Mouse (Mus musculus): ENCODE results near the gene Jagn1. TPM values are rescaled to one million over a fixed set of nuclear protein-coding genes. Genes with fewer than 3 reads are reported as not detected.

Gene Jagn1
- polyA plus RNA-seq, 1 experiment, result 75.5 TPM

DNA sequence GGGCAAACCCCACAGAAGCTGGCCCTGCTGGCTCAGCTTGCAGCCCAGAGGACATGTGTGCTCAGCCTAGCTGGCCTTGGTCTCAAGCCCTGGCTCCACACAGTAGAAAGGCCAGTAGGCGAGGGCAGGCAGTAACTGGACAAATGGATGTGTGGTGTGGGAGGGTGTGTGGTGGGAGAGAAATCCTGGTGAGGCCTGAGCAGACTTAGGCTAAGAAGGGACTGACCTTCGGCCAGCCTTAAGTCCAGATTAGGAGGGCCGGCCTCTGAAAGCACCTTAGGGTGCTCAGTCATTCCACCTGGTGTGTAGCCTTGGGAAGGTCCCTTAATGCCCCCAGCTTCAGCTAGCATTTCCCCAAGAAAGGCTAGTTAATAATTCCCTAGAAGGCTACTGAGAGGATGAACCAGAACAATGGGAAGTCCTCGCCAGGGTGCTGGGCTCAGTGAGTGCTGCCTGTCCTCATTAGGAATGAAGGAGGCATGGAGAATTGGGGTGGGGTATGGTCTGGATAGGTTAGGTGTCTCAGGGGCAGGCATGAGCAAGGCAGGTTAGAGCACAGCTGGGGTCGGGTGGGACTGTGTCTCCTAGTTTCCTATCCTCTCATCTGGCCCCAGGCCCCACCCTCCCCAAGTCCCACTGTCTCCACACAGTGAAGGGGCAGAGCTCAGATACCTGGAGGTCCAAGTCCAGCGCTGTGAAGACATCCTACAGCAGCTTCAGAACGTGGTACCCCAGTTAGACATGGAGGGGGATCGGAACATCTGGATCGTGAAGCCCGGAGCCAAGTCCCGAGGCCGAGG is 37.5 kb upstream of the Jagn1 start:
- no peak for DNase-seq
- no peaks in the 10 kb centered on the region for H3K27me3 ChIP-seq (ENCODE audit: control insufficient read depth, insufficient read depth, low read length)
- no peak overlapping the region for H3K27ac ChIP-seq (ENCODE audit: control insufficient read depth, insufficient read depth, low read length)
- no peaks in the 10 kb centered on the region for H3K4me1 ChIP-seq (replicated peaks; ENCODE audit: control insufficient read depth, insufficient read depth, low read length)
- no peak for TF ChIP-seq CTCF (IDR thresholded peaks at IDR 0.05; ENCODE audit: borderline replicate concordance, control insufficient read depth, extremely low read depth, insufficient read depth, low read length, poor library complexity)
- no peak for TF ChIP-seq POLR2A (IDR thresholded peaks at IDR 0.05; ENCODE audit: control insufficient read depth, extremely low read depth, insufficient read depth, low read length, poor library complexity)
- 0 out of 2 replicates have a peak, but pooled peaks cover 6% of the 10 kb centered on the region for H3K36me3 ChIP-seq (ENCODE audit: control insufficient read depth, insufficient read depth, low read length)
- no peak overlapping the region for H3K4me3 ChIP-seq (ENCODE audit: control insufficient read depth, insufficient read depth, low read length)
- WGBS, result 92% methylated on average over 12 of the region's 12 CpGs

DNA sequence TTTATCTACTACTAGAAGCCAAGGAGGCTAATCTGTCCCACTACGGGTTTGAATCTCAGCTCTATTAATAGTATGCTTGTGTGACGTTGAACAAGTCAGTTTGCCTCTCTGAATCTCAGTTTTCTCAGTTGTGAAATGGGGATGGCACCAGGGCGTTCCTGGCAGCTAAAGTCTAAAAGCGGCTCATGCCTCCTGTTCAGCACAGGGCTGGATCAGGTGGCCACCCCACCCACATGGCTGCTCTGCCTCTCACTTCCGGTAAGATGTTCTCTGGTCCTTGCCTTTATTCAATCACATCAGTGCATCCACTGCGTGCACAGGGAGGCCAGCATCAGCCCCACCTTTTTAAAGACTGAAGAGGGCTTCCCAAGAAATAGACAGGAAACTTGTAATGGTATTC is 36.9 kb upstream of the Jagn1 start:
- Histone ChIP-seq H3K4me3 (ENCODE audit: control insufficient read depth, insufficient read depth, low read length) (no peak overlapping the region), H3K4me1 (replicated peaks; ENCODE audit: control insufficient read depth, insufficient read depth, low read length) (no peaks in the 10 kb centered on the region), H3K27me3 (ENCODE audit: control insufficient read depth, insufficient read depth, low read length) (no peaks in the 10 kb centered on the region), H3K27ac (ENCODE audit: control insufficient read depth, insufficient read depth, low read length) (no peak overlapping the region), H3K36me3 (ENCODE audit: control insufficient read depth, insufficient read depth, low read length) (0 out of 2 replicates have a peak, but pooled peaks cover 6% of the 10 kb centered on the region)
- DNase-seq, result no peak
- WGBS, result 95% methylated on average over 6 of the region's 6 CpGs
- no peak for TF ChIP-seq POLR2A (IDR thresholded peaks at IDR 0.05; ENCODE audit: control insufficient read depth, extremely low read depth, insufficient read depth, low read length, poor library complexity)
- no peak for TF ChIP-seq CTCF (IDR thresholded peaks at IDR 0.05; ENCODE audit: borderline replicate concordance, control insufficient read depth, extremely low read depth, insufficient read depth, low read length, poor library complexity)

DNA sequence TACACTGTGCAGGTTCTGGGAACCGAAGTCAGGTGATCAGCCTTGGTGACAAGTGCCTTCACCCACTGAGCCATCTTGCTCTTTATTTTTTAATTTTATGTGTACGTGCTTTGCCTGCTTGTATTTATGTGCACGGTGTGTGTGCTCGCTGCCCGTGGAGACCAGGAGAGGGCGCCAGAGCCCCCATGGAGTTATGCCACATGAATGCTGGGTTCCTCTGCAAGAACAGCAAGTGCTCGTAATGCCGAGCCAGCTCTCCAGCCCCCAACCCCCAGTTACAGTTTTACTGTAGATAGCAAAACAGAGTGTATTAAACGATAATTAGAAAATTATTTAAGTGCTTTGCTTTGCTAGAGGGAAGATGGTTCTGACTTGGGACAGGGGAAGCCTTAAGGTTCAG is 35.7 kb upstream of the Jagn1 start:
- 90% methylated on average over 9 of the region's 9 CpGs for WGBS
- Histone ChIP-seq H3K27ac (ENCODE audit: control insufficient read depth, insufficient read depth, low read length) (no peak overlapping the region), H3K4me1 (replicated peaks; ENCODE audit: control insufficient read depth, insufficient read depth, low read length) (no peaks in the 10 kb centered on the region), H3K4me3 (ENCODE audit: control insufficient read depth, insufficient read depth, low read length) (no peak overlapping the region), H3K36me3 (ENCODE audit: control insufficient read depth, insufficient read depth, low read length) (0 out of 2 replicates have a peak, but pooled peaks cover 4% of the 10 kb centered on the region), H3K27me3 (ENCODE audit: control insufficient read depth, insufficient read depth, low read length) (no peaks in the 10 kb centered on the region)
- peak; percentile 23 for DNase-seq
- TF ChIP-seq CTCF (IDR thresholded peaks at IDR 0.05; ENCODE audit: borderline replicate concordance, control insufficient read depth, extremely low read depth, insufficient read depth, low read length, poor library complexity) (no peak), POLR2A (IDR thresholded peaks at IDR 0.05; ENCODE audit: control insufficient read depth, extremely low read depth, insufficient read depth, low read length, poor library complexity) (no peak)

DNA sequence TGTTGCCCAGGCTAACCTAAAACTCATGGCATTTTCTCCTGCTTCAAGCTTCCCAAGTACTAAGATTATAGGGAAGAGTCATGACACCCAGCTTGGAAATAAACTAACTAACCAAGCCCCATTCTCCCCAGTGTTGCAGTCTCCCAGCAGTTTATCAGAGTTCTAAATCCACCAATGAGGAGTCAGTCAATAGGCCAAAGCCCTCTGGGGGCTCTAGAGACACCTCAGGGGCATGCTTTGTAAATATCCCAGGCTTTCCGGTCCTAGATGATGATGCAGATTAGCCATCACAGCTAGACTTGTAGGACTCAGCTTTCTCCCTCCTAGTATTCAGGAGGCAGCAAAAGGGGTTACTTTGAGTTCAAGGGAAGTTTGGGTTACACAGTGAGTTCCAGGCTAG is 32.4 kb upstream of the Jagn1 start:
- no peaks in the 10 kb centered on the region for H3K4me1 ChIP-seq (replicated peaks; ENCODE audit: control insufficient read depth, insufficient read depth, low read length)
- H3K36me3 ChIP-seq (ENCODE audit: control insufficient read depth, insufficient read depth, low read length), result 0 out of 2 replicates have a peak, but pooled peaks cover 4% of the 10 kb centered on the region
- TF ChIP-seq POLR2A (IDR thresholded peaks at IDR 0.05; ENCODE audit: control insufficient read depth, extremely low read depth, insufficient read depth, low read length, poor library complexity), result no peak
- TF ChIP-seq CTCF (IDR thresholded peaks at IDR 0.05; ENCODE audit: borderline replicate concordance, control insufficient read depth, extremely low read depth, insufficient read depth, low read length, poor library complexity), result no peak
- WGBS, result 95% methylated on average over 1 of the region's 1 CpGs
- no peak for DNase-seq
- H3K27ac ChIP-seq (ENCODE audit: control insufficient read depth, insufficient read depth, low read length), result no peak overlapping the region
- no peaks in the 10 kb centered on the region for H3K27me3 ChIP-seq (ENCODE audit: control insufficient read depth, insufficient read depth, low read length)
- H3K4me3 ChIP-seq (ENCODE audit: control insufficient read depth, insufficient read depth, low read length), result no peak overlapping the region

DNA sequence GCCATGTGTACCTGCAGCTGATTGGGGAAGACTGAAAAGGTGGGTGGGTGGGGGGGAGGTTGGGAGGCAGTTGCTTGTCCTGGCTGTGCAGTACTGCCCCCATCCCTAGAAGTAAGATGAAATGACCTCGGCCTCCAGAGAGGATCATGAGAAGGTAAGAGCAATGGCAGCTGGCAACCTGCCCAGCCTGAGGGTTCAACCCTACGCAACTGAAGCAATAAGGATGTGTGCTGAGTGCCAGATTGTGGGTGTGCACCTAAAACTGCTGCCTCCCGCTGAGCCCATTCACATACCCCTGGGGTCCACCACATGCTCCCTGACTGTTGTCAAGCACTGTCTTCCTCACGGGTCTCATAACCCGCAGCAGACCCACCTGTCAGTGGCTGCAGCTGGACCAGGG is 26.0 kb upstream of the Jagn1 start:
- 93% methylated on average over 5 of the region's 5 CpGs for WGBS
- no peak for TF ChIP-seq POLR2A (IDR thresholded peaks at IDR 0.05; ENCODE audit: control insufficient read depth, extremely low read depth, insufficient read depth, low read length, poor library complexity)
- no peak for TF ChIP-seq CTCF (IDR thresholded peaks at IDR 0.05; ENCODE audit: borderline replicate concordance, control insufficient read depth, extremely low read depth, insufficient read depth, low read length, poor library complexity)
- no peaks in the 10 kb centered on the region for H3K36me3 ChIP-seq (ENCODE audit: control insufficient read depth, insufficient read depth, low read length)
- H3K4me1 ChIP-seq (replicated peaks; ENCODE audit: control insufficient read depth, insufficient read depth, low read length), result peaks cover 12% of the 10 kb centered on the region
- H3K27me3 ChIP-seq (ENCODE audit: control insufficient read depth, insufficient read depth, low read length), result no peaks in the 10 kb centered on the region
- no peak for DNase-seq
- no peak overlapping the region for H3K4me3 ChIP-seq (ENCODE audit: control insufficient read depth, insufficient read depth, low read length)
- H3K27ac ChIP-seq (ENCODE audit: control insufficient read depth, insufficient read depth, low read length), result no peak overlapping the region

DNA sequence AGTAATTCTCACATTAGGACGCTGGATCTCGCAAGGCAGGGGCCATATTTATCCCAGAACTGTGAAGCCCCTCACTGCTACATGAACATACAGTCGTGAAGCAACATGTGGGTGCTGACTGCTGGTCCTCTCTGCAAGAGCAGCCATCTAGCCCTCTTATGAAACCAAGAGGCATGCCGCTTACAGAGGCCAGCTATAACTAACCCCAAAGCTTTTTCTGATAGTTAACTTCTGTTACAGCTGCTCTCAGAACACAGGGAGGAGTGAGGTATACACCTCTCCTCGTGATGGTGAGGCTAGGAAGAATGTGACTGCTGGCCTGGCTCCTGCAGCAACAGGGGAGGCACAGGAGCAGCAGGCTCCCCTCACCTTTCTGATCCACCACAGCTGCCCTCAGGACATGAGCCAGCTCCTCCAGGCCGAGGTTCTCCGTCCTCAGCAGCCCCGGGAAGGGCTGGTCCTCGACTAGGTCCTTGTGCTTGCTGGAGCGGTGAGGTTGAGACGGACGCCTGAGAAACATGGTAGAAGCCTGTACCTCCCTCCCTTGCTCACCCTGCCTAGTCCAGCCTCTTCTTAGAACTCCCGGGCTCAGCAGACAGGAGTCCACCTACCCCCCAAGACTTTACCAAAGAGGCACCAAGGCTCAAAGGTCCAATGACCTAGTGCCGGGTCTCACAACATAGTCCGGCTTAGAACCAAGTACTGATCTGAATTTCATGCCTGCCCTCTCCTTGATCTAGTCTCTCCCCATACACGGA is 23.7 kb upstream of the Jagn1 start:
- DNase-seq, result no peak
- Histone ChIP-seq H3K27me3 (ENCODE audit: control insufficient read depth, insufficient read depth, low read length) (no peaks in the 10 kb centered on the region), H3K36me3 (ENCODE audit: control insufficient read depth, insufficient read depth, low read length) (no peaks in the 10 kb centered on the region), H3K4me3 (ENCODE audit: control insufficient read depth, insufficient read depth, low read length) (peak overlapping the region; percentile 70), H3K4me1 (replicated peaks; ENCODE audit: control insufficient read depth, insufficient read depth, low read length) (peaks cover 12% of the 10 kb centered on the region), H3K27ac (ENCODE audit: control insufficient read depth, insufficient read depth, low read length) (no peak overlapping the region)
- WGBS, result 14% methylated on average over 16 of the region's 16 CpGs
- TF ChIP-seq POLR2A (IDR thresholded peaks at IDR 0.05; ENCODE audit: control insufficient read depth, extremely low read depth, insufficient read depth, low read length, poor library complexity) (no peak), CTCF (IDR thresholded peaks at IDR 0.05; ENCODE audit: borderline replicate concordance, control insufficient read depth, extremely low read depth, insufficient read depth, low read length, poor library complexity) (no peak)
